Mouse (Mus musculus) ovary, postnatal 10 days (tissue): ENCODE data around the gene Masp2.

Experiments used
- DNase-seq: peaks from one replicate; pipeline ENCODE4 v3.0.0; 2022; ENCODE audit warnings: low spot score

Masp2 gene

GRCm38 (mm10) chr4:148600316-148600715 is 2.0 kb upstream of the Masp2 start:
- DNase-seq = no peak

- DNase-seq = no peak
These were observed 483 bp upstream of the Masp2 start for GRCm38 (mm10) chr4:148601871-148602270.

- DNase-seq = no peak
These were observed 1.2 kb downstream of the Masp2 start for GRCm38 (mm10) chr4:148603376-148604139.

- DNase-seq = no peak
These were observed 1.8 kb downstream of the Masp2 start for GRCm38 (mm10) chr4:148604141-148604540.

- DNase-seq = no peak
These were observed 2.3 kb downstream of the Masp2 start for GRCm38 (mm10) chr4:148604541-148605165.

- peak; percentile 36 for DNase-seq
These were observed 5.4 kb downstream of the Masp2 start for GRCm38 (mm10) chr4:148607758-148608157.

GRCm38 (mm10) chr4:148609805-148610204 is 7.5 kb downstream of the Masp2 start:
- DNase-seq = no peak

- DNase-seq = no peak
These were observed 8.4 kb downstream of the Masp2 start for GRCm38 (mm10) chr4:148610631-148611364.

- no peak for DNase-seq
These were observed 10.2 kb downstream of the Masp2 start for GRCm38 (mm10) chr4:148612557-148612956.

- no peak for DNase-seq
These were observed 11.4 kb downstream of the Masp2 start for GRCm38 (mm10) chr4:148613738-148614137.

- no peak for DNase-seq
These were observed 17.5 kb downstream of the Masp2 start for GRCm38 (mm10) chr4:148619805-148620204.

- DNase-seq = no peak
These were observed 18.4 kb downstream of the Masp2 start for GRCm38 (mm10) chr4:148620718-148621117.

GRCm38 (mm10) chr4:148622485-148622884 is 20.1 kb downstream of the Masp2 start:
- no peak for DNase-seq

GRCm38 (mm10) chr4:148623609-148624008 is 21.3 kb downstream of the Masp2 start:
- no peak for DNase-seq

GRCm38 (mm10) chr4:148625010-148625409 is 22.7 kb downstream of the Masp2 start:
- no peak for DNase-seq

- DNase-seq = no peak
These were observed 23.6 kb downstream of the Masp2 start for GRCm38 (mm10) chr4:148625756-148626622.

- DNase-seq = peak; percentile 90
These were observed 24.4 kb downstream of the Masp2 start, which contains the start of gene Tardbp for GRCm38 (mm10) chr4:148626623-148627185. Gene Tardbp (minus strand): TSS chr4:148627019.

- DNase-seq = no peak
These were observed 24.9 kb downstream of the Masp2 start for GRCm38 (mm10) chr4:148627246-148627645.

- no peak for DNase-seq
These were observed 29.8 kb downstream of the Masp2 start for GRCm38 (mm10) chr4:148632013-148632692.

- DNase-seq = no peak
These were observed 31.2 kb downstream of the Masp2 start for GRCm38 (mm10) chr4:148633395-148634061.
